Mouse (Mus musculus) olfactory bulb, adult 2 months (tissue): Measurements from ENCODE around the gene Cdc40.

Experiments
- CTCF ChIP-seq: fragments of 200-500 bp; IDR thresholded peaks from 2 replicates; pipeline ENCODE4 v1.5.1; 2012; ENCODE audit warnings: low read depth, mild to moderate bottlenecking, low read length, moderate library complexity; ENCODE audit not compliant: insufficient read depth
- POLR2A ChIP-seq: fragments of 200-500 bp; IDR thresholded peaks from 2 replicates; pipeline ENCODE4 v1.6.1; 2012; ENCODE audit warnings: mild to moderate bottlenecking, low read depth, low read length, moderate library complexity; ENCODE audit not compliant: insufficient read depth

- no peak for TF ChIP-seq POLR2A
- no peak for TF ChIP-seq CTCF
Measured at GRCm38 (mm10) chr10:40850644-40851043, 32.5 kb downstream of the Cdc40 start.
